Mouse (Mus musculus): Measurements from ENCODE around the gene Vmn1r61.

The Vmn1r61 gene

DNA sequence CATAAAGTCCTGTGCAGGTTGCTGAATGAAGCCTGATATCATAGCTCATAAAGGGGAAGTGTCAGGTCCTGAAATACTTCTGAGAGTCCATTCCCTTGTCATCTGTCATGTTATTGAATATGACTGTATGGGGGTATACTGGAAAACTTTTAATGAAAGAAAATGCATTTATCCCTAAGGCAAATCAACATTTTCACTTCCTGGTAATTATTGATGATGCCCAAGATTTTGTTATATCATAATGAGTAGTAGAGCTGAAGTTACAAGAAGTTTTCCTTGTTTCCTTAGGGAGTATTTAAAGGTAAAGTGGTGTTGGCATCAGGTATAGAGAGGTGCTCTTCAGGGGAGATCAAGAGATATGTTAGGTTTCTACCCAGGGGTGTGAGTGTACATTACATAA lies at the start of gene Vmn1r61:
TSS of gene Vmn1r61 (minus strand) at position 101 of the 400 bp plus-strand sequence.
- DNase-seq: no peak
